In genomic region chr16:97443670-97444263, GRCm38 (mm10) we compare ENCODE assay signal across 8 mouse cellular contexts. TPM values are rescaled to one million over a fixed set of nuclear protein-coding genes. Genes with fewer than 3 reads are reported as not detected.
DNase-seq lines count a peak whose midpoint lies in the region; ATAC-seq and TF ChIP-seq lines count a peak whose summit lies in the region.

No protein-coding gene starts in this region.

- H3K36me3 ChIP-seq in MEL (ENCODE audit: control insufficient read depth in 1 of 2, insufficient read depth in 2 of 2, low read length in 2 of 2), result 0 out of 4 replicates have a peak, but pooled peaks cover 0 to 4% of the 10 kb centered on the region in 2 experiments
- H3K36me3 ChIP-seq in heart, adult 2 months (ENCODE audit: control insufficient read depth, insufficient read depth, low read length), result no peaks in the 10 kb centered on the region
- no peaks in the 10 kb centered on the region for H3K36me3 ChIP-seq in kidney, embryonic 14.5 days (ENCODE audit: control insufficient read depth, insufficient read depth, low read length)
- no peaks in the 10 kb centered on the region for H3K36me3 ChIP-seq in stomach, embryonic 15.5 days

- no peak overlapping the region for H3K27ac ChIP-seq in MEL (ENCODE audit: control insufficient read depth, low read depth, low read length)
- no peak overlapping the region for H3K27ac ChIP-seq in heart, adult 2 months
- H3K27ac ChIP-seq in kidney, embryonic 14.5 days (ENCODE audit: low read depth, low read length), result no peak overlapping the region
- H3K27ac ChIP-seq in stomach, embryonic 15.5 days, result no peak overlapping the region

- 45% methylated on average over 14 of the region's 14 CpGs for WGBS in heart, adult 2 months
- 44% methylated on average over 14 of the region's 14 CpGs for WGBS in kidney, embryonic 14.5 days
- WGBS in stomach, embryonic 15.5 days, result 48% methylated on average over 14 of the region's 14 CpGs

- H3K4me1 ChIP-seq in MEL (ENCODE audit: control insufficient read depth in 1 of 2, insufficient read depth in 2 of 2, low read length in 2 of 2), result peaks cover 0 to 5% of the 10 kb centered on the region in 2 experiments; a peak in 3 of 4 replicates
- no peaks in the 10 kb centered on the region; the same call in 1 of the 2 replicates for H3K4me1 ChIP-seq in heart, adult 2 months (ENCODE audit: control insufficient read depth, insufficient read depth, low read length)
- H3K4me1 ChIP-seq in kidney, embryonic 14.5 days (ENCODE audit: control insufficient read depth, insufficient read depth, low read length), result no peaks in the 10 kb centered on the region
- no peaks in the 10 kb centered on the region for H3K4me1 ChIP-seq in stomach, embryonic 15.5 days

- H3K4me3 ChIP-seq in MEL (ENCODE audit: control insufficient read depth in 1 of 2, insufficient read depth in 1 of 2, low read depth in 2 of 2, low read length in 2 of 2), result no peak overlapping the region
- H3K4me3 ChIP-seq in heart, adult 2 months, result no peak overlapping the region
- no peak overlapping the region for H3K4me3 ChIP-seq in kidney, embryonic 14.5 days (ENCODE audit: low read length)
- H3K4me3 ChIP-seq in stomach, embryonic 15.5 days (replicated peaks), result no peak overlapping the region

- no peak overlapping the region for H3K9ac ChIP-seq in MEL (ENCODE audit: control insufficient read depth, low read depth, low read length, poor library complexity, severe bottlenecking)
- no peak overlapping the region for H3K9ac ChIP-seq in heart, adult 2 months (ENCODE audit: low read depth, low read length)
- H3K9ac ChIP-seq in kidney, embryonic 14.5 days (ENCODE audit: low read depth, low read length), result no peak overlapping the region
- H3K9ac ChIP-seq in stomach, embryonic 15.5 days, result no peak overlapping the region

- no peak overlapping the region for H3K4me2 ChIP-seq in kidney, embryonic 14.5 days (replicated peaks; ENCODE audit: low read depth, low read length)
- no peak overlapping the region for H3K4me2 ChIP-seq in stomach, embryonic 15.5 days

- TF ChIP-seq EP300 in MEL (IDR thresholded peaks at IDR 0.05; ENCODE audit: low read depth in 1 of 2, low read length in 2 of 2), result peak in 1 of 2 experiments; percentile 20; a peak in 1 of 4 replicates
- 0 out of 2 replicates have a peak, but pooled peaks have one; percentile 8 for TF ChIP-seq EP300 in heart, adult 2 months (IDR thresholded peaks at IDR 0.05; ENCODE audit: insufficient read depth, low read depth, low read length)

- H3K79me2 ChIP-seq in MEL (ENCODE audit: control insufficient read depth, insufficient read depth, low read length, poor library complexity), result no peaks in the 10 kb centered on the region
- no peaks in the 10 kb centered on the region for H3K79me2 ChIP-seq in heart, adult 2 months (replicated peaks; ENCODE audit: control insufficient read depth, insufficient read depth, low read length)

- no peaks in the 10 kb centered on the region; a peak in 1 of 4 replicates for H3K27me3 ChIP-seq in MEL (ENCODE audit: control insufficient read depth in 1 of 2, insufficient read depth in 2 of 2, low read length in 2 of 2)
- H3K27me3 ChIP-seq in heart, adult 2 months (ENCODE audit: control insufficient read depth, insufficient read depth, low read length), result no peaks in the 10 kb centered on the region
- no peaks in the 10 kb centered on the region for H3K27me3 ChIP-seq in kidney, embryonic 14.5 days (ENCODE audit: control insufficient read depth, insufficient read depth, low read length)
- no peaks in the 10 kb centered on the region for H3K27me3 ChIP-seq in stomach, embryonic 15.5 days (replicated peaks)

- no peaks in the 10 kb centered on the region for H3K9me3 ChIP-seq in MEL (replicated peaks; ENCODE audit: insufficient read depth, low read length)
- H3K9me3 ChIP-seq in kidney, embryonic 14.5 days (ENCODE audit: control insufficient read depth, low read length), result no peaks in the 10 kb centered on the region
- H3K9me3 ChIP-seq in stomach, embryonic 15.5 days, result no peaks in the 10 kb centered on the region

- TF ChIP-seq POLR2A in MEL (IDR thresholded peaks at IDR 0.05; ENCODE audit: control insufficient read depth in 1 of 2, insufficient read depth in 1 of 2, low read depth in 1 of 2, low read length in 2 of 2, poor library complexity in 1 of 2), result no peak
- no peak for TF ChIP-seq POLR2A in heart, adult 2 months (IDR thresholded peaks at IDR 0.05; ENCODE audit: insufficient read depth, low read depth, low read length)

- peak; percentile 74 to 97 (median 96) for TF ChIP-seq CTCF in MEL (IDR thresholded peaks at IDR 0.05 in 2 of 3, conservative IDR thresholded peaks at IDR 0.05 in 1 of 3; ENCODE audit: control insufficient read depth in 1 of 3, insufficient read depth in 1 of 3, low read depth in 2 of 3, low read length in 3 of 3, poor library complexity in 1 of 3, severe bottlenecking in 1 of 3)
- TF ChIP-seq CTCF in heart, adult 2 months (IDR thresholded peaks at IDR 0.05), result peak; percentile 99

- intact Hi-C loops in heart, postnatal 25 days (cut with DNase I), result loop anchor here (2.0 to 5.0 kb wide), 2 partner anchors 125 to 149 kb away; no protein-coding TSS in a partner anchor
- intact Hi-C loops in heart, adult 2 months (cut with DNase I), result loop anchor here (1.0 to 10.0 kb wide), 3 partner anchors 125 to 149 kb away; no protein-coding TSS in a partner anchor

- peak; percentile 84; the same call in 1 of the 2 replicates for ATAC-seq in kidney, embryonic 14.5 days (ENCODE audit: low FRiP score, low TSS enrichment)
- ATAC-seq in stomach, embryonic 15.5 days (ENCODE audit: insufficient read depth, low FRiP score, low read depth), result peak; percentile 68

- TF ChIP-seq RAD21 in MEL (IDR thresholded peaks at IDR 0.05; ENCODE audit: low read depth, low read length), result peak; percentile 91

- DNase-seq in heart, adult 11 months, result peak; percentile 95
- DNase-seq in heart, postnatal 25 days (ENCODE audit: low spot score), result no peak
- DNase-seq in MEL (ENCODE audit: low read depth, low spot score), result peak; percentile 86
- peak; percentile 27 to 33 for DNase-seq in cerebellum, adult 18-20 months
- DNase-seq in heart, adult 2 months, result peak; percentile 21 to 38
- DNase-seq in lung, postnatal 36 days, result peak; percentile 71

TF ChIP-seq in MEL, 35 proteins besides CTCF, POLR2A, EP300 and RAD21:
- TF ChIP-seq SMC3 (IDR thresholded peaks at IDR 0.05; ENCODE audit: low read depth, low read length) (peak; percentile 98), USF2 (IDR thresholded peaks at IDR 0.05; ENCODE audit: borderline replicate concordance in 1 of 2, insufficient read depth in 1 of 2, low read depth in 1 of 2, low read length in 2 of 2) (no peak), JUND (IDR thresholded peaks at IDR 0.05; ENCODE audit: low read depth, low read length) (no peak), ELF1 (IDR thresholded peaks at IDR 0.05; ENCODE audit: low read depth, low read length) (no peak), MYB (IDR thresholded peaks at IDR 0.05; ENCODE audit: low read depth, low read length) (no peak), ETS1 (IDR thresholded peaks at IDR 0.05; ENCODE audit: low read depth, low read length) (no peak), HCFC1 (IDR thresholded peaks at IDR 0.05; ENCODE audit: low read depth, low read length) (no peak), MYC (IDR thresholded peaks at IDR 0.05; ENCODE audit: low read depth, low read length) (0 out of 2 replicates have a peak, but pooled peaks have one; percentile 45), TBP (IDR thresholded peaks at IDR 0.05; ENCODE audit: low read depth, low read length) (no peak), ZC3H11A (IDR thresholded peaks at IDR 0.05; ENCODE audit: low read depth, low read length) (peak; percentile 90), GATA1 (IDR thresholded peaks at IDR 0.05; ENCODE audit: low read depth, low read length) (0 out of 2 replicates have a peak, but pooled peaks have one; percentile 17), MAZ (IDR thresholded peaks at IDR 0.05; ENCODE audit: low read depth, low read length) (no peak), USF1 (IDR thresholded peaks at IDR 0.05; ENCODE audit: low read depth, low read length) (no peak), SIN3A (IDR thresholded peaks at IDR 0.05; ENCODE audit: low read length) (peak; percentile 48; the same call in 1 of the 2 replicates)

RNA-seq across cellular contexts. Expression of gene Mx1, which starts 18.9 kb away (rescaled TPM):
- 1 to 10 TPM; 1.4 to 2.9 TPM for total RNA-seq in heart, postnatal 25 days (2021)
- 0.13 and 0.27 TPM in 2 replicates for total RNA-seq in MEL (2012; rRNA removed)
- polyA plus RNA-seq in MEL (2012; ENCODE audit: insufficient read depth in 1 of 2, insufficient read length in 2 of 2, low read depth in 1 of 2, low replicate concordance in 2 of 2, missing spikeins in 1 of 2), result under 1 TPM in 1 of 2 experiments, not detected in 1; 0.42 TPM
- 1 to 10 TPM; 1.7 to 2.1 TPM for total RNA-seq in heart, adult 2 months (2021)
- polyA plus RNA-seq in heart, adult 2 months (2012; rRNA removed), result 0.44 and 0.59 TPM in 2 replicates
- 0.19 TPM in 1 of 2 replicates, not detected in the other for polyA plus RNA-seq in kidney, embryonic 14.5 days (2014; fragmentation: Nextera tagmentation; extraction: Ambion mirVana)
- 0.35 and 0.39 TPM in 2 replicates for polyA plus RNA-seq in stomach, embryonic 15.5 days (2015; fragmentation: Nextera tagmentation; extraction: Ambion mirVana)
